Mouse (Mus musculus) megakaryocyte, embryonic 14.5 days (primary cell): Measurements from ENCODE around the gene Cmtm7.

Experiments used
- FLI1 ChIP-seq: IDR thresholded peaks from 2 replicates; pipeline ENCODE4 v1.6.1; 2012; ENCODE audit warnings: low read length, inconsistent platforms, mixed read lengths
- GATA1 ChIP-seq: IDR thresholded peaks from 3 replicates; pipeline ENCODE4 v1.6.1; 2012; ENCODE audit warnings: mixed read lengths, low read length, inconsistent platforms, borderline replicate concordance

- TF ChIP-seq FLI1: no peak
- no peak for TF ChIP-seq GATA1
Observed at GRCm38 (mm10) chr9:114796473-114797050, 14.9 kb upstream of the Cmtm7 start.
